Mouse (Mus musculus): ENCODE data around the gene Htra2. TPM values are rescaled to one million over a fixed set of nuclear protein-coding genes. Genes with fewer than 3 reads are reported as not detected.

Gene Htra2
- polyA plus RNA-seq, 1 experiment, result 36.8 TPM

GRCm38 (mm10) chr6:83071220-83071619 is 16.1 kb upstream of the Htra2 start:
- H3K4me1 ChIP-seq (ENCODE audit: control insufficient read depth, insufficient read depth, low read length), result no peaks in the 10 kb centered on the region
- TF ChIP-seq POLR2A (IDR thresholded peaks at IDR 0.05; ENCODE audit: insufficient read depth, low read length) (no peak), CTCF (IDR thresholded peaks at IDR 0.05; ENCODE audit: low read depth, low read length) (no peak), EP300 (IDR thresholded peaks at IDR 0.05; ENCODE audit: insufficient read depth, low read depth, low read length) (no peak)
- H3K9ac ChIP-seq (ENCODE audit: low read depth, poor library complexity, severe bottlenecking), result no peak overlapping the region

GRCm38 (mm10) chr6:83070311-83071219 is 15.5 kb upstream of the Htra2 start:
- Histone ChIP-seq H3K36me3 (ENCODE audit: control insufficient read depth, insufficient read depth, low read length, poor library complexity, severe bottlenecking) (no peaks in the 10 kb centered on the region), H3K4me1 (ENCODE audit: control insufficient read depth, insufficient read depth, low read length) (no peaks in the 10 kb centered on the region), H3K9ac (ENCODE audit: low read depth, poor library complexity, severe bottlenecking) (peak overlapping the region; percentile 71), H3K4me3 (ENCODE audit: low read depth, low read length) (peak overlapping the region; percentile 30), H3K9me3 (replicated peaks; ENCODE audit: control insufficient read depth, insufficient read depth, low read length, poor library complexity, severe bottlenecking) (no peaks in the 10 kb centered on the region), H3K27me3 (ENCODE audit: control insufficient read depth, insufficient read depth, low read length, poor library complexity, severe bottlenecking) (peaks cover 35% of the 10 kb centered on the region), H3K27ac (ENCODE audit: insufficient read depth, low read length) (no peak overlapping the region)
- TF ChIP-seq EP300 (IDR thresholded peaks at IDR 0.05; ENCODE audit: insufficient read depth, low read depth, low read length) (no peak), POLR2A (IDR thresholded peaks at IDR 0.05; ENCODE audit: insufficient read depth, low read length) (no peak), CTCF (IDR thresholded peaks at IDR 0.05; ENCODE audit: low read depth, low read length) (no peak)

More at GRCm38 (mm10) chr6:83071220-83071619, 16.1 kb upstream of the Htra2 start:
- no peak overlapping the region for H3K27ac ChIP-seq (ENCODE audit: insufficient read depth, low read length)
- H3K36me3 ChIP-seq (ENCODE audit: control insufficient read depth, insufficient read depth, low read length, poor library complexity, severe bottlenecking), result no peaks in the 10 kb centered on the region
- peaks cover 35% of the 10 kb centered on the region for H3K27me3 ChIP-seq (ENCODE audit: control insufficient read depth, insufficient read depth, low read length, poor library complexity, severe bottlenecking)
- H3K4me3 ChIP-seq (ENCODE audit: low read depth, low read length), result peak overlapping the region; percentile 30; the same call in 1 of the 2 replicates
- no peaks in the 10 kb centered on the region for H3K9me3 ChIP-seq (replicated peaks; ENCODE audit: control insufficient read depth, insufficient read depth, low read length, poor library complexity, severe bottlenecking)

DNA sequence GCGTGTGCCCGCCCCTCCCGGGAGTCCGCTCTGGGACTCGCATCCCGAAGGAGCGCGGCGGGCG is 15.0 kb upstream of the Htra2 start, which contains the start of gene Tlx2:
TSS of gene Tlx2 (minus strand) at position 47 of the 64 bp plus-strand sequence.
- H3K9ac ChIP-seq (ENCODE audit: low read depth, poor library complexity, severe bottlenecking), result peak within 1 kb of the TSS; percentile 71

GRCm38 (mm10) chr6:83069488-83070246 is 14.6 kb upstream of the Htra2 start:
- Histone ChIP-seq H3K9ac (ENCODE audit: low read depth, poor library complexity, severe bottlenecking) (peak overlapping the region; percentile 71), H3K36me3 (ENCODE audit: control insufficient read depth, insufficient read depth, low read length, poor library complexity, severe bottlenecking) (no peaks in the 10 kb centered on the region), H3K27ac (ENCODE audit: insufficient read depth, low read length) (no peak overlapping the region), H3K27me3 (ENCODE audit: control insufficient read depth, insufficient read depth, low read length, poor library complexity, severe bottlenecking) (peaks cover 35% of the 10 kb centered on the region), H3K9me3 (replicated peaks; ENCODE audit: control insufficient read depth, insufficient read depth, low read length, poor library complexity, severe bottlenecking) (no peaks in the 10 kb centered on the region), H3K4me3 (ENCODE audit: low read depth, low read length) (peak overlapping the region; percentile 65), H3K4me1 (ENCODE audit: control insufficient read depth, insufficient read depth, low read length) (no peaks in the 10 kb centered on the region)
- TF ChIP-seq POLR2A (IDR thresholded peaks at IDR 0.05; ENCODE audit: insufficient read depth, low read length) (no peak), EP300 (IDR thresholded peaks at IDR 0.05; ENCODE audit: insufficient read depth, low read depth, low read length) (no peak), CTCF (IDR thresholded peaks at IDR 0.05; ENCODE audit: low read depth, low read length) (no peak)

More for the DNA sequence above, 15.0 kb upstream of the Htra2 start, which contains the start of gene Tlx2:
- Histone ChIP-seq H3K4me3 (ENCODE audit: low read depth, low read length) (peak within 1 kb of the TSS; percentile 65), H3K9me3 (replicated peaks; ENCODE audit: control insufficient read depth, insufficient read depth, low read length, poor library complexity, severe bottlenecking) (no peaks in the 10 kb centered on the region), H3K27me3 (ENCODE audit: control insufficient read depth, insufficient read depth, low read length, poor library complexity, severe bottlenecking) (peaks cover 35% of the 10 kb centered on the region), H3K36me3 (ENCODE audit: control insufficient read depth, insufficient read depth, low read length, poor library complexity, severe bottlenecking) (no peaks in the 10 kb centered on the region), H3K4me1 (ENCODE audit: control insufficient read depth, insufficient read depth, low read length) (no peaks in the 10 kb centered on the region), H3K27ac (ENCODE audit: insufficient read depth, low read length) (no peak within 1 kb of the TSS)
- TF ChIP-seq EP300 (IDR thresholded peaks at IDR 0.05; ENCODE audit: insufficient read depth, low read depth, low read length), result no peak
- TF ChIP-seq POLR2A (IDR thresholded peaks at IDR 0.05; ENCODE audit: insufficient read depth, low read length), result no peak
- TF ChIP-seq CTCF (IDR thresholded peaks at IDR 0.05; ENCODE audit: low read depth, low read length), result no peak

DNA sequence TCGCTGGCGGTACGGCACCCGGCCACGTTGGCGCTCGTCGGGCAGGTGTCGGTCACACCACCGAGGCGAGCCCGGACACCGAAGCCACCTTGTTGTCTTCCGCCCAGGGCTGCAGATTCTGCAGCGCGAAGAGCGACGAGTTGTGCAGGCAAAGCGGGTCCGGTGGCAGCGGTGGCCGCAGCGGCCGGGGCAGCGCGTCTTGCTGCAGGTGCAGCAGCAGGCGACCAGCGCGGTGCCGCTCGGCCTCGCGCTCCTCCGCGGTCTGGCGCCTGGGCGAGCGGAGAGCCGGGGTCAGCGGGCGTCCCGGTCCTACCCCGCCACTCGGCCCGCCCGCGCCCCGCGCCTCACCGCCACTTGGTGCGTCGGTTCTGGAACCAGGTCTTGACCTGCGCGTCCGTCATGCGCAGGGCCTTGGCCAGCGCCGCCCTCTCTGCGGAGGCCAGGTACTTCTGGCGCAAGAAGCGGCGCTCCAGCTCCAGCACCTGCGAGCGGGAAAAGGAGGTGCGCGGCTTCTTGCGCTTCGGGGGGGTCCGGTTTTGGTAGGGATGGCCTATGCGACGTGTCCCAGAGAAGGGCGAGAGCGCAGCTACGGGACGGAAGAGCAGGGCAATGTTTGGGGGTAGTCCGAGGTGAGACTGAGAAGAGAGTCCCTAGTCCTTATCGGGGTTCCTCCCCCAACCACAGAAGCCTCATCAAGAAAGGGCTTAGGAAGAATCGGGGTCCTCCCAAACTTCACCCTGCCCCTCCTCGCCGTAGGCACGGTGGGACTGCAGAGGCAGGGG is 13.8 kb upstream of the Htra2 start:
- Histone ChIP-seq H3K27me3 (ENCODE audit: control insufficient read depth, insufficient read depth, low read length, poor library complexity, severe bottlenecking) (peaks cover 35% of the 10 kb centered on the region), H3K9ac (ENCODE audit: low read depth, poor library complexity, severe bottlenecking) (peak overlapping the region; percentile 17; the same call in 1 of the 2 replicates), H3K4me3 (ENCODE audit: low read depth, low read length) (peak overlapping the region; percentile 65), H3K27ac (ENCODE audit: insufficient read depth, low read length) (no peak overlapping the region), H3K9me3 (replicated peaks; ENCODE audit: control insufficient read depth, insufficient read depth, low read length, poor library complexity, severe bottlenecking) (no peaks in the 10 kb centered on the region), H3K4me1 (ENCODE audit: control insufficient read depth, insufficient read depth, low read length) (no peaks in the 10 kb centered on the region), H3K36me3 (ENCODE audit: control insufficient read depth, insufficient read depth, low read length, poor library complexity, severe bottlenecking) (no peaks in the 10 kb centered on the region)
- TF ChIP-seq CTCF (IDR thresholded peaks at IDR 0.05; ENCODE audit: low read depth, low read length), result no peak
- TF ChIP-seq EP300 (IDR thresholded peaks at IDR 0.05; ENCODE audit: insufficient read depth, low read depth, low read length), result no peak
- no peak for TF ChIP-seq POLR2A (IDR thresholded peaks at IDR 0.05; ENCODE audit: insufficient read depth, low read length)
